Mouse (Mus musculus): ENCODE data around the gene Shq1. TPM values are rescaled to one million over a fixed set of nuclear protein-coding genes. Genes with fewer than 3 reads are reported as not detected.

Gene Shq1
- total RNA-seq, 2 experiments from 2014 or later = 5.8 to 6.7 TPM

GRCm38 (mm10) chr6:100527161-100527560 lies 143.8 kb downstream of the Shq1 start:
- no peak overlapping the region for H3K27ac ChIP-seq
- no peak for TF ChIP-seq CTCF (IDR thresholded peaks at IDR 0.05)
- no peak for DNase-seq (ENCODE audit: extremely low spot score in 1 of 2, low spot score in 2 of 2)
- intact Hi-C loops (cut with DNase I) = loop anchor here (5.0 kb wide), 1 partner anchor 725 kb away; no protein-coding TSS in a partner anchor
- no peak overlapping the region for H3K4me3 ChIP-seq

- Histone ChIP-seq H3K27ac (no peak overlapping the region), H3K4me3 (no peak overlapping the region)
- intact Hi-C loops (cut with DNase I) = loop anchor here (5.0 kb wide), 1 partner anchor 724 kb away; no protein-coding TSS in a partner anchor
- no peak for TF ChIP-seq CTCF (IDR thresholded peaks at IDR 0.05)
- DNase-seq (ENCODE audit: extremely low spot score in 1 of 2, low spot score in 2 of 2) = no peak
These were observed 144.9 kb downstream of the Shq1 start for GRCm38 (mm10) chr6:100526066-100526465.

DNA sequence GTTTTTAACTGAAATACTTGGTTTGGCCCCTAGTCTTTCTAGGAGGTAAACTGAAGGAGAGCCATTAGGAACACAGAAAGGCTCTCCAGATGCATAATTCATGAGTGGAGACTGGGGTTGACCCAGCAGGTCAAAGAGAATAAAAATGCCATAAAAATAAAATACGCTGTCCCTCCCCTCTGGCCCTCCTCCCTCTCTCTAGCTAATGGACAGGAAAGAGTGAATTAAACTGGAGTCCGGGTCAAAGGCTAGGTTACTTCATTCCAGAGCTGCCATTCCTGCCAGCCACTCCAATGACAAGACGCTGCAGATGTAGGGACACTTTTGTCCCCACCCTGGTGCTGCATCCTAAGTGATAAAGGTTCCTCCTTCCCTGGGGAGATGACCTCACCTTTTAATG lies 145.5 kb downstream of the Shq1 start:
- TF ChIP-seq CTCF (IDR thresholded peaks at IDR 0.05) = no peak
- no peak for DNase-seq (ENCODE audit: extremely low spot score in 1 of 2, low spot score in 2 of 2)
- Histone ChIP-seq H3K4me3 (no peak overlapping the region), H3K27ac (no peak overlapping the region)
- intact Hi-C loops (cut with DNase I) = loop anchor here (5.0 kb wide), 1 partner anchor 723 kb away; no protein-coding TSS in a partner anchor

DNA sequence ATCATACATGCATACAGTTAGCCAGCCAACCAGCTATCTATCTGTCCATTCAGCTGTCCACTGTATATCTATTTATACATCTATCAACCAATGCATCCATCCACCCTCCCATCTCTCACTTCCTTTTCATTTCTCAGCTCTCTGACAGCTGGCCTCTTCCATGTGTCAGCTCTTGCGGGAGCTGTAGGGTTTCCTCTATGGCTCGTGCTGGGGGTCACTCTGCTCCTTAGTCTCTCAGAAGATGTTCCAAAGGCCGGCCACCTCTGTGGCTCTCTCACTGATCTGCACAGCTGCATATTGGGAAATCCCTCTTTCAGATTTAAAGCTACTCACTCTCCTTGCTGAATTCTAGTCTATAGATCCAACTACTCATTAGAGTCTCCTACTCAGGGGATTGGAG lies 148.5 kb downstream of the Shq1 start:
- intact Hi-C loops (cut with DNase I) = no loop called here

DNA sequence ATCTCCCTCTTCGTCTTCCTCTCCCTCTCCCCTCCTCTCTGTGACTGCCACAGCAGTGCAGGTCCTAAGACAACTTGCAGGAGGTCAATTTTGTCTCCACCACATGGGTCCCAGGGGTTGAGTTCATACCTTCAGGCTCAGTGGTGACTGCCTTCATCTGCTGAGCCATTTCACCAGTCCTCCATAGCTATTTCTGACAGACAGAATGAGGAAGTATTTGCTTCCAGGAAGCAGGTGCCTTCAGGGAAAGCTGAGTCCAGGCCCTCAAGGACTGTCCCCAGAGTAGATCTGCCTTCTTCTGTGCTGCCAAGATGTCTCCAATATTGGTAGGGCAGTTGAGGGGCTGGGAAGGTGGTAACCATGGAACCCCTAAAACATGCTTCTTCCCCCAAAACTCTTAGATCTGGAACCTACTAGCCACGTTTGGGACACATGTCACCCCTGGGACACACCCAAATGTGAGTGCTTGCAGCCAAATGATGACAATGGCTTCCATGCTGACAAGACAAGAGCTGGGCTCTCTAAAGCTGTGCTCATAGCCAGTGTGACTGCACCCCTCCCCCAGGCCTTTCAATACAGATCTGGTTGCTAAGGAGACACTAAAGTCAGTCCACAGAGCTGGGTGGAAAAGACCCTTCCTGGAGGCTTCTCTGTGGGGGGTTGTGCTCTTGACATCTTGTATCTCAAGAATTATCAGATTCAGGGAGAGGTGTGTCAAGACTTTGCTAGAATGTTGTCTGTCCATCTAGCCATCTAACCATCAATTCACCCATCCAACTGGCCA lies 149.2 kb downstream of the Shq1 start:
- intact Hi-C loops (cut with DNase I) = no loop called here
- no peak overlapping the region for H3K4me3 ChIP-seq
- no peak overlapping the region for H3K27ac ChIP-seq
- no peak for DNase-seq (ENCODE audit: extremely low spot score in 1 of 2, low spot score in 2 of 2)
- TF ChIP-seq CTCF (IDR thresholded peaks at IDR 0.05) = no peak

More for the DNA sequence above, 148.5 kb downstream of the Shq1 start:
- no peak for TF ChIP-seq CTCF (IDR thresholded peaks at IDR 0.05)
- Histone ChIP-seq H3K27ac (no peak overlapping the region), H3K4me3 (no peak overlapping the region)
- no peak for DNase-seq (ENCODE audit: extremely low spot score in 1 of 2, low spot score in 2 of 2)

DNA sequence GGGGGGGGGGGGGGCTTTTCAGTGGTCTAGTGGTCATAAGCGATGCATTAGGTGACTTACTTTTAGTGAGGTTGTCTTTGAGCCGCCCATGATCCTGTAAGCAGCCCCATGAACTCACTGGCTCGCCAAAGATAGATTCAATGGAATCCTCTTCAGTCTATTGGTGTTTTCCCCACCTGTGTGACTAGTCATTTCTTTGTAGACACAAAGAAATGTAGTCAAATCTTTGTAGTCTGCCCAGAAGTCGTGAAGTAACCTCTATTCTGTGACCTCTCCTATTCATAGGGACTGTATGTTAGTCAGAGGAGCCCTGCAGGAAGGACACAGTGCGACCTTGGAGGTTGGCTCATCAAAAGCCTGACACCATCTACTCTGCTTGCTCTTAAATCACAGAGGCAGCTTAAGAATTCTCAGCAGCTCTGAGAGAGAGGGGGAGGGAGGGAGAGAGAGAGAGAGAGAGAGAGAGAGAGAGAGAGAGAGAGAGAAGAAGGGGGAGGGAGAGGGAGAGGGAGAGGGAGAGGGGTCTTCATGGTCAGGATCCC lies 150.3 kb downstream of the Shq1 start:
- intact Hi-C loops (cut with DNase I) = no loop called here
- no peak for TF ChIP-seq CTCF (IDR thresholded peaks at IDR 0.05)
- DNase-seq (ENCODE audit: extremely low spot score in 1 of 2, low spot score in 2 of 2) = no peak

DNA sequence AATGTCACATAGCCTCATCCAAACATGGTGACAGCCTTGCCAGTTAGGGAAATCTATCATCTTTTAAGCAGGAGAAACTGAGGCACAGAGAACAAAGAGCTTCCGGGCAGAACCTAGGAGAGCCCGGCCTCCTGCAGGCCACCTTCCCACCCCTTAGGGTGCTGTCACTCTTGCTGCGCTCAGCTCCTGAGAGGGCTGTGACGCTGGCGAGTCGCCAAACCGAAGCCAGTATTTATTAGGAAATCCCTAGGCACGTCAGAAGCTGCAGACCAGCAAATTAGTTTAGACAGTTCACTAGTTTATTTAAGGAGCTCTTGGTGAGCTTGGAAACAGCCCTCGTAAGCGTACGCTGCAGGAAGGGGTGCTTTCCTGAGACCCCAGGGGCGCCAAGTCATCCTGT lies 151.1 kb downstream of the Shq1 start:
- DNase-seq (ENCODE audit: extremely low spot score in 1 of 2, low spot score in 2 of 2) = no peak
- TF ChIP-seq CTCF (IDR thresholded peaks at IDR 0.05) = no peak
- H3K27ac ChIP-seq = no peak overlapping the region
- H3K4me3 ChIP-seq = no peak overlapping the region
- intact Hi-C loops (cut with DNase I) = no loop called here

More for the DNA sequence above, 150.3 kb downstream of the Shq1 start:
- Histone ChIP-seq H3K27ac (no peak overlapping the region), H3K4me3 (no peak overlapping the region)

Other genes with a start within 250 kb of the Shq1 start
- gene Gxylt2, start 33.6 kb upstream of the Shq1 start, total RNA-seq (2021) = 1 to 10 TPM; 1.2 to 1.6 TPM
- gene Ppp4r2, start 162.5 kb upstream of the Shq1 start, total RNA-seq (2021) = 10 to 100 TPM; 71.9 to 85.0 TPM